Mouse (Mus musculus): ENCODE measurements around the gene Exosc1. TPM values are rescaled to one million over a fixed set of nuclear protein-coding genes. Genes with fewer than 3 reads are reported as not detected.

Exosc1 gene
- polyA plus RNA-seq, 1 experiment from 2014 or later, result 93.0 TPM

DNA sequence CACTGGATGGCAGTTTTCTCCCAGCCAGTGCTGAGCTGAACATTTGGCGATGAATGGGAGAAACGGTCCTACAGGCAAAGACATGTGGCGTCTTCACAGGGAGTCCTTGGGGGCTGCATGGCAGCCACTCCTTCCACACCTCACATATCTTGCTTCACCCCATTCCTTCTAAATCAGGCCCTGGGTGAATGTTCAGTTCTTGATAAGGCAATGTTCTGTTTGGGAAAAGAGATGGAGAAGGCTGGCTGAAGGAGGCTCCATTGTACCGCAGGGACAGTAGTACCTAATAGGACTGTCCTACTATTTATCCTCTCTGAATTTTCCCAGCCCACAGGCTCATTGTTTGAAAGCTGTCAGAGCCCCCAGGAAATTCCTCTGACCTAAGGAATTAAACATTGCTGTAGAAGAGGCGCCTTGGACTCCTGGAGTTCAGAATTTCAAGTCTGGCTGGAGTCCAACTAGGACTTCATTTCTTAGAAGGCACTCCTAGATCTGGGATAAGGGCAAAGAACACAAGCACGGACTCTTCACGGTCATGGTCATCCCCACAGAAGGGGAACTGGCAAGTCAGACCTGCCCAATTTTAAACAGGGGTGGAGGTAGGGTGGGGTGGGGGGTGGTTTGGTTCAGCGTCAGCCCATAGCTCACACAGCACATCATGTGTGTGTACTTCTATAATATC lies 26.0 kb downstream of the Exosc1 start:
- H3K9me3 ChIP-seq (ENCODE audit: low read depth, low read length), result no peaks in the 10 kb centered on the region
- no peaks in the 10 kb centered on the region for H3K36me3 ChIP-seq (ENCODE audit: insufficient read depth)
- H3K27ac ChIP-seq (ENCODE audit: low read depth), result no peak overlapping the region
- H3K4me1 ChIP-seq (ENCODE audit: insufficient read depth), result no peaks in the 10 kb centered on the region
- H3K4me2 ChIP-seq, result no peak overlapping the region
- H3K27me3 ChIP-seq (ENCODE audit: insufficient read depth, low read length), result no peaks in the 10 kb centered on the region
- DNase-seq (peak; percentile 80), ATAC-seq (ENCODE audit: insufficient read depth) (no peak)
- WGBS, result 16% methylated on average over 8 of the region's 8 CpGs
- H3K9ac ChIP-seq, result no peak overlapping the region
- TF ChIP-seq CTCF (IDR thresholded peaks at IDR 0.05; ENCODE audit: low read depth), result no peak
- no peak overlapping the region for H3K4me3 ChIP-seq (ENCODE audit: low read depth, low read length)

DNA sequence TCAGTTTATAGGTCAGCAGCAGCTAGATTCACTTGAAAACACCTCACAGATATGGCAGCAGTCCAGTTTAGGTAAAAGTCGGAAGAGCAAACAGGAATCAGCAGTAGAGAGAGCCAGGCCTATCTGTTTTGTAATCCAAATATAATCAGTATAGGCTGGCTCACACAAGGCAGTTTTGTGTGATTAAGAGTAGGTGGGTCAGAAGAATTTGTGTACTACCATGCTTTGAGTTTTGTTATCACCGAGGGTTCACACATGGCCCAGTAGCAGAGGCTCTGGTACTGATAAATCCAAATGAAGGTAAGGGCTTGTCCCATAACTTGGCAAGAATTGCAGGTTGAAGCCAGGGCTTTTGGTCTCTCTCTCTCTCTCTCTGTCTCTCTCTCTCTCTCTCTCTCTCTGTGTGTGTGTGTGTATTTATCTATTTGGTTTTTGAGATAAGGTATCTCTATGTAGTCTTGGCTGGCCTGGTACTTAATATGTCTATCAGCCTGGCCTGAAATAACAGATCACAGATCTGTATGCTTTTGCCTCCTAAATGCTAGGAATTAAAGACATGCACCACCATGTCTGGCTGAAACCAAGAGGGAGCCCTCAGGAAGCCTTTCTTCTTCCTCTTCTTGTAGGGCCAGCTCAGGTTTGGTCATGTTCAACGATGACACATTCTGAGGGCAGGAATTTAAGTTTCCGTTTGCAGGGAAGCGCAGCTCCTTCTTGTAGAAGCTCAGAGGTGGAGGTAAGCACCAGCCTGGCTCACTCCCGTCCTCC lies 26.7 kb downstream of the Exosc1 start:
- no peak overlapping the region for H3K27ac ChIP-seq (ENCODE audit: low read depth)
- no peak overlapping the region for H3K4me2 ChIP-seq
- ATAC-seq (ENCODE audit: insufficient read depth), result no peak
- 37% methylated on average over 6 of the region's 6 CpGs for WGBS
- no peaks in the 10 kb centered on the region for H3K4me1 ChIP-seq (ENCODE audit: insufficient read depth)
- DNase-seq, result no peak
- H3K9ac ChIP-seq, result no peak overlapping the region
- no peaks in the 10 kb centered on the region for H3K36me3 ChIP-seq (ENCODE audit: insufficient read depth)
- H3K9me3 ChIP-seq (ENCODE audit: low read depth, low read length), result no peaks in the 10 kb centered on the region
- H3K27me3 ChIP-seq (ENCODE audit: insufficient read depth, low read length), result no peaks in the 10 kb centered on the region
- H3K4me3 ChIP-seq (ENCODE audit: low read depth, low read length), result no peak overlapping the region
- TF ChIP-seq CTCF (IDR thresholded peaks at IDR 0.05; ENCODE audit: low read depth), result no peak

DNA sequence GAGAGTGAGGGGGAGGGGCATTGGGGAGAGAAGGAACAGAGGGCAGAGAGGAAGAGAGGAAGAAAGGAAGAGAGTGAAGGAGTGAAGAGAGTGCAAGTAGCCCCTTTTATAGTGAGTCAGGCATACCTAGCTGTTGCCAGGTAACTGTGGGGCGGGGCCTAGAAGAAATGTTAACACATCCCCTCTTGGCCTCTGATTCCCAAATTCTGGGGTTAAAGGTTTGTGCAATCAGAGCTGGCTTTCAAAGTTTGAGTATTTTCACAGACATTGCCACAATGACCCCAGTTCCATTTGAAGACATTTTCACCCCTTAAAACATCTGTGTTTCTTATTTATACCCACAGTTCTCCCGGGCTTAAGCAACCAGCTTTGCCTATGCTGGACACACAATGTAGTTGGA lies 28.0 kb downstream of the Exosc1 start:
- TF ChIP-seq CTCF (IDR thresholded peaks at IDR 0.05; ENCODE audit: low read depth), result no peak
- WGBS, result 79% methylated on average over 2 of the region's 2 CpGs
- H3K9ac ChIP-seq, result no peak overlapping the region

DNA sequence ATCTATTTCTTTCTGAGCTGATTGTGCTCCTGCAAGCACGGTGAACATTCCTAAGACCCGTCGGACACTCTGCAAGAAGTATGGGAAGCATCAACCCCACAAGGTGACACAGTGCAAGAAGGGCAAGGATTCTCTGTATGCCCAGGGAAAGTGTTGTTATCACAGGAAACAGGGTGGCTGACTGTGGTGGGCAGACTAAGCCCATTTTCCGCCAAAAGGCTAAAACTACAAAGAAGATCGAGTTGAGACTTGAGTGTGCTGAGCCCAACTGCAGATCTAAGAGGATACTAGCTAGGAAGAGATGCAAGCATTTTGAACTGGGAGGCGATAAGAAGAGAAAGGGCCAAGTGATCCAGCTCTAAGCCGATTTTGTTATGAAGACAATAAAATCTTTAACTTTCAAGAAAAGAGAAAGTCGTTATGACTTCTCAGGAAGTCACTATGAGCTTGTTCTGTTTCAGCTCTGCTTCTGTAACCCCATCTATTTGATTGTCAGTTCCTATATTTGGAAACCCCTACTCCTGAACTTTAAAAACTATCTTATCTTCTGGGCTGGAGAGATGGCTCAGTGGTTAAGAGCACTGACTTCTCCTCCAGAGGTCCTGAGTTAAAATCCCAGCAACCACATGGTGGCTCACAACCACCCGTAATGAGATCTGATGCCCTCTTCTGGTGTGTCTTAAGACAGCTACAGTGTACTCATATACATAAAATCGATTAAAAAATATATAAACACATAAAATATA lies 30.2 kb downstream of the Exosc1 start:
- TF ChIP-seq CTCF (IDR thresholded peaks at IDR 0.05; ENCODE audit: low read depth), result no peak
- H3K9me3 ChIP-seq (ENCODE audit: low read depth, low read length), result no peaks in the 10 kb centered on the region
- no peak overlapping the region for H3K4me3 ChIP-seq (ENCODE audit: low read depth, low read length)
- H3K27me3 ChIP-seq (ENCODE audit: insufficient read depth, low read length), result no peaks in the 10 kb centered on the region
- H3K9ac ChIP-seq, result no peak overlapping the region
- DNase-seq, result no peak
- ATAC-seq (ENCODE audit: insufficient read depth), result no peak
- 77% methylated on average over 10 of the region's 10 CpGs for WGBS
- H3K4me1 ChIP-seq (ENCODE audit: insufficient read depth), result no peaks in the 10 kb centered on the region
- H3K4me2 ChIP-seq, result no peak overlapping the region
- H3K36me3 ChIP-seq (ENCODE audit: insufficient read depth), result no peaks in the 10 kb centered on the region
- no peak overlapping the region for H3K27ac ChIP-seq (ENCODE audit: low read depth)

More for the DNA sequence above, 28.0 kb downstream of the Exosc1 start:
- Histone ChIP-seq H3K9me3 (ENCODE audit: low read depth, low read length) (no peaks in the 10 kb centered on the region), H3K36me3 (ENCODE audit: insufficient read depth) (no peaks in the 10 kb centered on the region), H3K4me2 (no peak overlapping the region), H3K4me3 (ENCODE audit: low read depth, low read length) (no peak overlapping the region), H3K4me1 (ENCODE audit: insufficient read depth) (no peaks in the 10 kb centered on the region), H3K27ac (ENCODE audit: low read depth) (no peak overlapping the region), H3K27me3 (ENCODE audit: insufficient read depth, low read length) (no peaks in the 10 kb centered on the region)
- DNase-seq (no peak), ATAC-seq (ENCODE audit: insufficient read depth) (no peak)

DNA sequence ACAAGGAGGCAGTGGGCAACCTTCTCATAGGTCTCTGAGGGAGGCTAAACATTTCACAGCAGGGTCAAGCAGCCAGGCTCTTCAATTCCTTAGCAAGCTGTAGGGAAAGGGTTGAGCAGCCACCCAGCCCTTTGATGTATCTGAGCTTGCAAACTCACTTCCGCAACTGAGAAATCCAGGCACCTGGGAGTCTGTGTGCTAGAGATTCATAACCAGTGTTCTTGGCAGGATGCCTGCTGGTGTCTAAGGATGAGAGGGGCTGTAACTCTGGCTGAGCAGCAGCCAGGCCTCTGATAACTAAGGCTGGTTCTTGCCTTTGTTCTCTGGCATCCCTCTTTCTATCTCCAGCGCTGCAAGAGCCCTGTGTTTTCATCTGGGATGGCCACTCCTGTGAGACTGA lies 31.5 kb downstream of the Exosc1 start:
- H3K27me3 ChIP-seq (ENCODE audit: insufficient read depth, low read length), result no peaks in the 10 kb centered on the region
- no peak for TF ChIP-seq CTCF (IDR thresholded peaks at IDR 0.05; ENCODE audit: low read depth)
- ATAC-seq (ENCODE audit: insufficient read depth) (no peak; the same call in 1 of the 2 replicates), DNase-seq (peak; percentile 75)
- H3K4me1 ChIP-seq (ENCODE audit: insufficient read depth), result no peaks in the 10 kb centered on the region
- H3K9ac ChIP-seq, result no peak overlapping the region
- no peaks in the 10 kb centered on the region for H3K9me3 ChIP-seq (ENCODE audit: low read depth, low read length)
- H3K36me3 ChIP-seq (ENCODE audit: insufficient read depth), result no peaks in the 10 kb centered on the region
- H3K27ac ChIP-seq (ENCODE audit: low read depth), result peak overlapping the region; percentile 4; the same call in 1 of the 2 replicates
- H3K4me2 ChIP-seq, result no peak overlapping the region
- no peak overlapping the region for H3K4me3 ChIP-seq (ENCODE audit: low read depth, low read length)
- 49% methylated on average over 2 of the region's 2 CpGs for WGBS

DNA sequence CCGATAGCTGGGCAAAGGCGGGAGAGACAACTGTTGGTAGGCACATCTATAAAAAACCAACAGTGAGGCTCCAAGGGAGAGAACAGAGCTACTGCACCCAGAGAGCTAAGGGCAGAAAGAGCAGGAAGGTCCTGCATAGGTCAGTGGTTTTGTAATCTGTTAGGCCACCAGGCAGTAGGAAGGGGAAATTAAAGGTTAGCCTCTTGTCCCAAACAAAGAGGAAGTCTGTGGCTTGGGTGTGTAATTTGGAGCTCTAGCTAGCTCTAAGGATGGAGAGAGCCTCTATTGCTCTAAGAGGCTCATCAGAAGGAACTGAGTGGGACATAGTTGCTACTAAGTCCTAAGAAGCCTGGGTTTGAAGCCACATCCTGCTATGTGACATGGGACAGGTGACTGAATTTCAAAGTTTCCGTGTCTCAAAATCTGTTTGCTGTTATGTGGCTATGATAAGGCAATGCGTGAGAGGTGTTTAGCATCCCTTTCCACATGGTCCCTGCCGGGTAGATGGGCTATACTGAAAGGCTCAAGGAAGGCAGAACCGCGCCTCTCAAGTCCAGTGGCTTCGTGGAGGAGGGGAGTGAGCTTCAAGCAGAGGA lies 32.6 kb downstream of the Exosc1 start:
- no peaks in the 10 kb centered on the region for H3K36me3 ChIP-seq (ENCODE audit: insufficient read depth)
- 78% methylated on average over 8 of the region's 8 CpGs for WGBS

More for the DNA sequence above, 32.6 kb downstream of the Exosc1 start:
- no peak for TF ChIP-seq CTCF (IDR thresholded peaks at IDR 0.05; ENCODE audit: low read depth)
- ATAC-seq (ENCODE audit: insufficient read depth), result no peak
- no peak for DNase-seq
- Histone ChIP-seq H3K9ac (no peak overlapping the region), H3K4me2 (no peak overlapping the region), H3K4me3 (ENCODE audit: low read depth, low read length) (no peak overlapping the region), H3K27ac (ENCODE audit: low read depth) (no peak overlapping the region), H3K4me1 (ENCODE audit: insufficient read depth) (no peaks in the 10 kb centered on the region), H3K9me3 (ENCODE audit: low read depth, low read length) (no peaks in the 10 kb centered on the region), H3K27me3 (ENCODE audit: insufficient read depth, low read length) (no peaks in the 10 kb centered on the region)

All from lung, embryonic 14.5 days (tissue).